Mouse (Mus musculus) kidney, adult 11 months (tissue): ENCODE measurements around the gene Fscn2.

Experiments used
- DNase-seq: peaks from one replicate; pipeline ENCODE4 v3.0.0; 2022

Gene Fscn2

GRCm38 (mm10) chr11:120360062-120360461, 1.3 kb upstream of the Fscn2 start:
- peak; percentile 63 for DNase-seq

DNA sequence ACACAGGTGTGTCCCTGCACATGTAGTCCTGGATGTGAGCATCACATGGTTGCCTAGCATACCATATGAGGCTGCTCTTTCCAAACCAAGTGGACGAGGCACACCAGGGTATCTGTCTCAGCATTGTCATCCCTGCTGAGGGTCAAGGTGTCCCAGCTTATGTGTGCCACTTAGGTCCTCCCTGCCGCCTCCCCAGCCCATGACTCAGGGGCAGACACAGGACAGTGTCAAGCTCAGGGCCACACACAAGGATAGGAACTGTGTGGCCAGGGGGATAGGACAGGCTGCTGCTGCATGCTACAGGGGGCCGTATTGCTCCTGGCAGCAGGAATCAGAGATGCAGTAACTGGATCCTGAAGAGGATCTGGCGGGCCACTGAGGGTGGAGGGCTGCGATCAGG, 579 bp upstream of the Fscn2 start:
- DNase-seq: no peak

- DNase-seq: no peak
These were observed 1.6 kb downstream of the Fscn2 start for GRCm38 (mm10) chr11:120362891-120363290.

DNA sequence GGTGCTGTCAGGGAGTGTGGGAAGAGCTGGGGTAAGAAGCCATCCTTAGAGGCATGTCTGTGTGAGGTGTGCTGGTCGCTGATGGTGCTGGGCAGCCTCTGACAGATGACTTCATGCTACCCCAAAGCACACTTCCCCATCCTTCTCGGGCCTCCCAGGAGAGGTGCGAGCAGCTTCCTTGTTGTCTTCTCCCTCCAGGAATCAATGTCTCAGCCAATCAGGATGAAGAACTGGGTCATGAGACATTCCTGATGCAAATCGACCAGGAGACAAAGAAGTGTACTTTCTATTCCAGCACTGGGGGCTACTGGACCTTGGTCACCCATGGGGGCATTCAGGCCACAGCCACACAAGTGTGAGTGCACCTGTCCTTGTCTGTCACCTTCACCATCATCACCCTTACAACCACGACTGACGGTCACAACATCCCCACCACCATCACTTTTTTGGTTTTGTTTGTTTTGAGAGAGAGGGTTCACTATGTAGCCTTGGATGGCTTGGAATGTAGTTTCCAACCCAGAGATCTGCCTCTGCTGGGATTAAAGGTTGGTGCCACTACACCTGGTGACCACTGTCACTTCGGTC, 5.2 kb downstream of the Fscn2 start:
- DNase-seq: no peak

- peak; percentile 67 for DNase-seq
These were observed 8.3 kb downstream of the Fscn2 start for GRCm38 (mm10) chr11:120369656-120370055.

DNA sequence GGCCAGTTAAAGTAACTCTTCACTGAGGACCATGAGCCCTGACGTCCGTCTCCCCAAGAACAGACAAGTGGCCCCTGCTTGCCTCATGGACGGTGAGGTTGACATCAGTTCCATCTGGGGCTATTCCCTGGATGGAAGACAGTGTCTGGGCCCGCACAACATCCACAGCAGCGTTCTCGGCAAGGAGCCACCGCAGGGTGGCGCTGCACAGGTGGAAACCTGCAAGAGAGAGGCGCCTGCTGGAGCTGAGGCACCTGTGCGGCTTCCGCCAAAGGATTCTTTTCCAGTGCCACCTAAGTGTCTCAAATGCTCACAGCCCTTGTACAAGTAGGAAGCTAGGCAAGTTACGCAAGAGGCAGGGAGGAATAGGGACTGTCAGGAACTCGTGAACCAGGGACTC, 11.7 kb downstream of the Fscn2 start:
- DNase-seq: no peak

- DNase-seq: peak; percentile 73
These were observed 12.7 kb downstream of the Fscn2 start for GRCm38 (mm10) chr11:120373820-120374586.

- DNase-seq: no peak
These were observed 14.0 kb downstream of the Fscn2 start for GRCm38 (mm10) chr11:120375324-120375723.

GRCm38 (mm10) chr11:120376302-120377160, 15.2 kb downstream of the Fscn2 start:
- DNase-seq: no peak

DNA sequence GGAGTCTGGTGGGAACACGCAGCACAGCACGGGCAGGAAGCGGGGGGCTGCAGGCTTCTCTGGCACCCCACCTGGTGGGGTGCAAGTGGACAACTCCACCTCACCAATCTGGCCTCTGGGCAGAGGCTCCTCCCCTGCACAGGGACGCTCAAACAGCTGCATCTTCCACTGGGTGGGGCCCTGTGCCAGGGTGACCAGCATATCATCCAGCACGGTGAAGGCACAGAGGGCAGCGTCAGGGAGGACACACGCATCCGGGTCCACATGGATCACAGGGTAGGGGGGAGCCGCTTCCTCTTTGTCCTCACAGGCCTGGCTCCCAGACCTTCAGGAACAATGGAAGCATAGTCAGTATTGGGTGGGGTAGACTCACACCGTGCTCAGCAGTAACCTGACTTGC, 16.0 kb downstream of the Fscn2 start:
- DNase-seq: no peak

GRCm38 (mm10) chr11:120378031-120378610, 16.8 kb downstream of the Fscn2 start:
- peak; percentile 81 for DNase-seq

- DNase-seq: peak; percentile 93
These were observed 17.5 kb downstream of the Fscn2 start, which contains the start of gene Faap100 for GRCm38 (mm10) chr11:120378611-120379540. Gene Faap100, minus strand, starts transcription at chr11:120378764.

GRCm38 (mm10) chr11:120380271-120380670, 18.9 kb downstream of the Fscn2 start:
- no peak for DNase-seq

DNA sequence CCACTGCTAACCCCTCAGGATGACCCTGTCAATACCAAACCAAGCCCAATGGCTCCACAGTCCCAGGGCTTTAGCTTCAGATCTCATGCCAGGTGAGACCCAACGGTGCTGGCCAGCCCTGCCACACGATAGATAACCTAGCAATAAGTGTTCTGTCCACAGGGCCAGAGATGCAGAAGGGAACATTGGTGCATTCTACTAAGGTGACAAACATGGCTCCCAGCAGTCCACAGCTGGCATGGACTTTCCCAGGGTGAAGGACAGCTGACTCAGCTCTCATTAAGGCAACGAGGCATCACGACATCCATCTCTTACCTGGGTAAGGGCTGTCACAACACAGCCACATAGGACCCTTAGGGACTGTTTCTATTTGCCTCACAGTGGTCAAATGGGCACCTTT, 19.8 kb downstream of the Fscn2 start:
- no peak for DNase-seq

GRCm38 (mm10) chr11:120382509-120382908, 21.2 kb downstream of the Fscn2 start:
- no peak for DNase-seq

DNA sequence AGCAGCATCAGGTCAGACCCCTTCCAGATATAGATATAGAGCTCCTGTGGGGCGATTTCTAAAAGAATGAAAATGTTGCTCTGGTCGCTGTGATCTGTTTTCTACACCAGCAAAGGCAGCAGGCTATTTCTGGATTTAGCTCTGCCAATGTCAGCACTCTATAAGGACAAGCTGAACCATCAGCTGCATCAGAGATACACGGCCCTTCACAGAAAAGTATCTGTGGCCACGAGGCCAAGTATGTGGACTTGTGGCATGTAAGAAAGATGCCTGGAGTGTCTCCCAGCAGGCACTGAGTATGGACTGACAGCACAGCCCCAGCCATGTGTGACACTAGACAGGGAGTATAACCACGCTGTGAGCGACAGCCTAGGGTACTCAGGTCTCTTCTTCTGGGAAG, 25.3 kb downstream of the Fscn2 start:
- no peak for DNase-seq

DNA sequence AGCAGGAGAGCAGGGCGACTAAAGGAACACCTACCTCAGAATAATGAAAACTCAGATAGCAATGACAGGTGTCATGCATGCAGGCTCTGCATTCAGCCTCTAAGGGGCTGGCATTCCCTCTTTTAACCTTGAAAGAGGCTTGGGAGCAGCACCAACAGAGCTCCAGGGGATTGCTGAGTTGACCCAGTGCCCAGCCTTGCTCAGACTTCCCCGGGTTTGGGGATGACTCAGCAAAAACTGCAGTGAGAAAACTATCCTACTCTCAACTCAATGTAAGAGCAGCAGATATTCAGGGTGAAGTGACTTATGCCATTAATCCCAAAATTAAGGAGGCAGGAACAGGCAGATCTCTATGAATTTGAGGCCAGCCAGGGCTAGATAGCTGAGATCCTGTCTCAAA, 25.8 kb downstream of the Fscn2 start:
- no peak for DNase-seq

DNA sequence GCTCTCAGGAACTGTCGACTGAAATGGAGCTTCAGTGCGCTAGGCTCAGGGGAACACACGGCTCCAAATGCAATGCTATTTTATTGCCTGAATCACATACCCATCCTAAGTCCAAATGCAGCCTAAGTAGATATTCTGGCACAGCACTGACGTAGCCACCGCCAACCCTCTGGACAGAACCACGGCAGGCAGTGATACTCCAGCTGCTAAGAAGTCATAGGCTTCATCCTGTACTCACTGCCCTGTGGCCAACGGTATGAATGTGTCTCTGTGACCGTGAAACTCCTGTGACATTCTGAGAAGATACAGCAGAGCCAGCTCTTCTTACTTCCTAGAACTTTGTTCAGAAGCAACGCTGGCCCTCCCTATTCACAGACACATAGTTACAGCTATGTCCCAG, 27.2 kb downstream of the Fscn2 start:
- DNase-seq: no peak

DNA sequence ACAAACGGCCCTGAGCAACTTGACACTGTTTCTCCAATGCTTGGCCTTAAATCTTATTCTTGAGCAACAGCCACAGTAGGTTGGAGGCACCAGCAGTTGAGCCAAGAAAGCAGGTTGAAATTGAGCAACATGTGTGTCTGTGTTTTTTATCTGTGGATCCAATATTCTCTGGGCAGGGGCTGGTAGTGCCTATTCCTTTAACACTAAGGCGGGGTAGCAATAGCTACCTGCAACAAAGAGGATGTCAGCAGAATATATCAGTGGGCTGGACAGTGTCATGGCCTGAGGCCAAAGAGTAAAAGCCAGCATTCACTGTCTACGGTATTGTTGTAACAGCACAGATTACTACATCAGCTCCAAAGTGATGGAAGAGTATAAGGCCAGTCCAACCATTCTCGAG, 34.3 kb downstream of the Fscn2 start:
- no peak for DNase-seq

GRCm38 (mm10) chr11:120397602-120398001, 36.3 kb downstream of the Fscn2 start:
- no peak for DNase-seq

- DNase-seq: no peak
These were observed 38.0 kb downstream of the Fscn2 start for GRCm38 (mm10) chr11:120399319-120399718.

DNA sequence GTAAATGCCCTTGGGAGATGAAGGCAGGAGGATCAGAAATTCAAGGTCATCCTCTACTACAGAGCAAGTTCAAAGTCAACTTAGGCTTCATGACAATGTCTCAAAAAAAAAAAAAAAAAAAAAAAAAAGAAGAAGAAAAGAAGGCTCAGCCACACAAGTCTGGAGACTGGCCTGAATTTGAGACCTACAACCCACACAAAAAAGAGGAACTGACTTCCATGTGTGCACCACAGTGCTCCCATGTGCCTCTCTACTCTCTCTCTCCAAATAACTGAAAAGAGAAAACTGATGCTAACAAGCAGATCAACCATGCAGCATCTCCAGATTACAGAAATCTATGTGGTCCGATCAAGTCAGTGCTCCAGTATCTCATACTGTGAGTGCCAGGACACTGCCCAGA, 43.5 kb downstream of the Fscn2 start:
- DNase-seq: no peak
